Mouse (Mus musculus) heart, adult 9 months (tissue): Measurements from ENCODE around the gene Tpp1.

ENCODE experiments used
- DNase-seq, 2 experiments: peaks; one replicate each; pipeline ENCODE4 v3.0.0; 2022; ENCODE audit warnings: low spot score in 2 of 2

Tpp1 gene

DNA sequence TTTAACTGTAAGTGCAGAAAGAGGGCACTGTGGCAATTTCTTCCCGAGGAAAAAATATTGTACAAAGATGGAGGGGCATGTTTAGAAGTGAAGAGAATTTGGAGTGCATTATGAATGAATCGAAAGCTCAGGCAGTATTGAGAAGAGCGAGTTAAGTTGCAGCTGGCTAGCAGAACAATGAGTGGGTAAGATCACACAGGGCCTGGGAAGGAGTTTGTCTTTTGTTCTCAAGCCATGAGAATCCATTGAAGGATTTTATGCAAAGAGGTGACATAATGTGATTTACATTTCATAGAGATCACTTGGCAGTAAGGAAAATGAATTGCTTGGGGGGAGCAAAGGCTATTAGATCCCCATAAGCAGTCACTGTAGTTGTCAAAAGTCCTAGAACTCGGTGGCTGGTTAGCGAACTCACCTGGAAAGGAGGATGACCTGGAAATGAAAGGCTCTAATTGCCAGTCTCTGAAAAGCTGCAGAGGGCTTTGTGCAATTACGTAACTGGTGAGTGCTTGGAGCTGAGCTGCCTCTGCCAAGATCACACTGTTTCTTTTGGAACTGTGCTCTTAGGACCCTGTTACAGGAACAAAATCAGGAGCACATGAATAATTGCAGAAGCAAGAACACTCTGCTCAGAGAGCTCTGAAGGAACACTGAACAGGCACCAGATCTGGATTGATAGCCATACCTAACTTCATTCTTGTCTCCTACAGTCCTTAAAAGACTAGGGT is 23.2 kb downstream of the Tpp1 start:
- peak; percentile 47 to 48 for DNase-seq

DNA sequence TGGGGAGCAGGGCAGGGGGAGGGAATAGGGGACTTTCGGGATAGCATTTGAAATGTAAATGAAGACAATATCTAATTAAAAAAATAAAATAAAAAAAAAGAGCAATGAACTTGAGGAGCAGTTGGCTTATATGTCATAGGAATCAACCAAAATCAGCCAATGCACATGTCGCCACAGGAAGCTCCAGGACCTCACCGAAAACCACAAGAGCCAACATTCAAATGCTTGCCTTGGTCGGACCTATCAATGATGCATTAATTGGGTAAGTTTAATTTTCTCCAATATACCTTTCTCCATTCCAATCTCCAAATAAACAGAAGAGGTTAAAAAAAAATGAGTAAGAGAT is 25.1 kb downstream of the Tpp1 start:
- no peak for DNase-seq

DNA sequence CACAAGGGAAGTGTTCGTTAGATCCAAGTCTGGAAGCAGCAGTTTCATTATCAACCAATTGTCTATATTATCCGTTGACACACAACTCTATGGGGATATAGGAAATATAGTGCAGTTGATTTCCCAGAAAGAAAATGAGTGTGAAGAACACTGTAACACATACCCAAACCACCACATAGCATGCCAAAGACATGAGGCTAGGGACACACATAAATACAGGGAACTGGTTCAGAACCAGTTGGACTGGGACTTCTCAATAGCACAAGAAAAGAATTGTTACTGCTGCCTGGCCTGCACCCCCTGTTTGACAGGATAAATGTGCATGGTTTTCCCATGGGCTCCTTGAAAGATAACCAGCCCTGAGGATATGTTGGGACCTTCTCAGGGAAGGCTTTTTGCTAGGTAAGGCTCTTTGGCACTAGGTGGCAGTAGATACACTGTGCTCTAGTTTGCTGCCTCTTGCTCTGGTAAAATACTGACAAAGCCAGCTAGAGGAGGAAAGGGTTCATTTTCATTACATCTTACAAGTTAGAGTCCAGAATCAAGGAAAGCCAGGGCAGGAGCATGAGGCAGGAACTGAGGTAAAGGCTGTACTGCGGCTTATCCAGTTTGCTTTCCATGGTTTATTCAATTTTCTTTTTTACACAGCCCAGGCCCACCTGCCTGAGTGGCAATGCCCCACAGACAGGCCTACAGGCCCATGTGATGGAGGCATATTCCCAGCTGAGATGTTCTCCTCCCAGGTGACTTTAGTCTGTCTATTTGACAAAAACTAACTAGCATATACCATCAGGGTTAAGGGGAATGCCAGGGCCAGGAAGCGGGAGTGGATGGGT is 25.7 kb downstream of the Tpp1 start:
- peak in 1 of 2 experiments; percentile 68 for DNase-seq

DNA sequence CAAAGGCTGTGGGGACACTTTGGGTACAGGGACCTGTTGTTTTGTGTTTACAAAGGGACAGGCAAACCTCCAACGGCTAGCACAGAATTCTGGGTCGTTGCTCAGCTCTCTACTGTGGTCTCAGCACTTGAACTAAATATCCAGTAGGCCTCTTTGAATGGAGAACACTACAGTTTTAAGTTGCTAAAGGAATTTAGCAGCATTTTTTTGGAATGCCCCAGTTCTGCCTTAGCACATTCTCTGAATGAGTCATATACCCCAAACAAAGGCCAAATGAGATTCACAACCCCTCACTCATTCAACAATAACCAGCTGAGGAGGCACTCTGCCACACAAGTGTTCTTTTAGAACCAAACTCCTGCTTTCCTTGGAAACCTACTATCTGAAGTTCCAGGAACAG is 30.1 kb downstream of the Tpp1 start:
- DNase-seq, result no peak

DNA sequence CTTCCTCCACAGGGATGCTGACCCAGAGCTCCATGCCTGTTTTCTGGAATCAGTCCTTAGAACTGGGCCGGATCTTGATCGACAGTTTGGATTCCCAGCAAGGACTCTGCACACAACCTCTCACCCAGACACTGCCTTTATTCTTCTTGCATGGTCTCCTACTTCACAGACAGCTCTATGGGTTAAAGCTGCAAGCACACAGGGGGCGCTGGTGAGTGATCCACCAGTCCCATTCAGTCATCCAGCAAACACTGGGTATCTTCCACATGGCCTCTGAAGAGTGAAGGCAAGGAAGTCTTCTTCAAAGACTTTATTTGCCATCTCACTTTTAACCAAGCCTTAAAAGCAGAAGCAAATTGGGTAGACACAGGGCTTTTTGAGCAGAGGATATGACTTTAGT is 36.7 kb downstream of the Tpp1 start:
- no peak for DNase-seq

DNA sequence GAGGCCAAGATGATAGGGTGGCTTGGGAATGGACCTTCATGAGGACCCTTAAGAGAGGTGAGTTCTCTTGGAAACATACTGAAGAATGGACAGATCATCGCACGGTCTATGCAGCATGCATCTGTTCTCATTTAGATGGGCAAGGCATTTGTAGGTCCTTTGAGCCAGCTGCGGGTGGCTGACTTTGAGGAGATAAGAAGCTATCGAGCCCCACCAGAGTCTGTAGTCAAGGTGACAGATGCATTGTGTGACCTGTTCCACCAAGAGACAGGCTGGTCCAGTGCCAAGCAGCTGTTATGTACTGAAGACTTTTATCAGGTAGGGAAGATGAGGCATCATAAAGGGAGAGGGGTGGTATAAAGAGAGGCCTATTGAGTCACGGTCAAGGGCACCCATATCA is 43.3 kb downstream of the Tpp1 start:
- no peak for DNase-seq

- no peak for DNase-seq
These were observed 48.2 kb downstream of the Tpp1 start for GRCm38 (mm10) chr7:105703816-105704215.

DNA sequence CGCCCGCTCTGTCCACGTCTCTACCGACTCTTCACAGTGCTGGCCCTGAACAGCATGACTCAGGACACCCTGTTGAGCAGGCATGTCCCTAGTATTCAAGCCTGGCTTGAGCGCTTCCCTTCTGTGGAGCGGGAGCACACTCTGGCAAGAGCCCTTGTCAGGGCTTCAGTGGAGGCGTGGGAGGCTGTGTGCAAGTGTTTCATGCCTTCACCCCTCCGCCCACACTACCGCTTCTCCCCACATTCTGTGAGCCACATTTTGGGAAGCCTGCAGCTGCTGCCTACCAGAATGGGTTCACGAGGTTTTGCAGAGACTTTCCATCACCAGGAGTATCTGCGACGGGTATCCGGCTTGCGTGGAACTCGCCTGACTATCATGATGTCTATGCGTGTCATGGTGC is 48.9 kb downstream of the Tpp1 start:
- DNase-seq, result no peak
